Mouse (Mus musculus) cerebellum, adult 2 months (tissue): ENCODE measurements around the gene Lefty1. TPM values are rescaled to one million over a fixed set of nuclear protein-coding genes. Genes with fewer than 3 reads are reported as not detected.
"Not testable (repeated sequence)": the region's sequence is repeated elsewhere in the genome, so short reads cannot be mapped to it uniquely, and the experiment has no call there.

Source experiments
- DNase-seq, 2 experiments: peaks; one replicate each; pipeline ENCODE4 v3.0.0; 2021
- H3K27ac ChIP-seq: fragments of 200-500 bp; 2 replicates; pipeline ENCODE4 v1.5.1; 2012; ENCODE audit warnings: low read length, control low read depth, inconsistent platforms; ENCODE audit not compliant: insufficient read depth
- H3K27me3 ChIP-seq: fragments of 200-500 bp; 2 replicates; pipeline ENCODE4 v1.6.1; 2012; ENCODE audit warnings: inconsistent platforms, mild to moderate bottlenecking, low read length, moderate library complexity; ENCODE audit not compliant: control insufficient read depth, insufficient read depth
- H3K4me1 ChIP-seq: fragments of 200-500 bp; 2 replicates; pipeline ENCODE4 v1.6.1; 2011; ENCODE audit warnings: low read length; ENCODE audit not compliant: control insufficient read depth, insufficient read depth
- H3K4me3 ChIP-seq: fragments of 200-500 bp; replicated peaks from 2 replicates; pipeline ENCODE3; 2011; ENCODE audit warnings: mild to moderate bottlenecking, low read depth, low read length, control low read depth; ENCODE audit not compliant: insufficient read depth
- CTCF ChIP-seq: fragments of 200-500 bp; IDR thresholded peaks from 2 replicates; pipeline ENCODE4 v1.5.1; 2011; ENCODE audit warnings: low read depth, mild to moderate bottlenecking, control low read depth, low read length, moderate library complexity, borderline replicate concordance; ENCODE audit not compliant: insufficient read depth
- POLR2A ChIP-seq: fragments of 200-500 bp; IDR thresholded peaks from 2 replicates; pipeline ENCODE4 v1.6.1; 2011; ENCODE audit warnings: low read length, control low read depth, borderline replicate concordance; ENCODE audit not compliant: insufficient read depth
- WGBS: fragments of 180-500 bp; shearing (Covaris S2); methylation state at CpG from one replicate; pipeline ENCODE4 v1.1.7; 2018; 5-methylcytosine and 5-hydroxymethylcytosine counted together
- polyA plus RNA-seq: library from polyadenylated mRNA; depleted of rRNA; stranded (reverse); fragments of >200 nt; gene quantifications from 2 replicates; pipeline ENCODE4 v1.2.3, GENCODE M21; 2012; rRNA removed

The Lefty1 gene
- 3.6 and 3.7 TPM in 2 replicates for polyA plus RNA-seq

DNA sequence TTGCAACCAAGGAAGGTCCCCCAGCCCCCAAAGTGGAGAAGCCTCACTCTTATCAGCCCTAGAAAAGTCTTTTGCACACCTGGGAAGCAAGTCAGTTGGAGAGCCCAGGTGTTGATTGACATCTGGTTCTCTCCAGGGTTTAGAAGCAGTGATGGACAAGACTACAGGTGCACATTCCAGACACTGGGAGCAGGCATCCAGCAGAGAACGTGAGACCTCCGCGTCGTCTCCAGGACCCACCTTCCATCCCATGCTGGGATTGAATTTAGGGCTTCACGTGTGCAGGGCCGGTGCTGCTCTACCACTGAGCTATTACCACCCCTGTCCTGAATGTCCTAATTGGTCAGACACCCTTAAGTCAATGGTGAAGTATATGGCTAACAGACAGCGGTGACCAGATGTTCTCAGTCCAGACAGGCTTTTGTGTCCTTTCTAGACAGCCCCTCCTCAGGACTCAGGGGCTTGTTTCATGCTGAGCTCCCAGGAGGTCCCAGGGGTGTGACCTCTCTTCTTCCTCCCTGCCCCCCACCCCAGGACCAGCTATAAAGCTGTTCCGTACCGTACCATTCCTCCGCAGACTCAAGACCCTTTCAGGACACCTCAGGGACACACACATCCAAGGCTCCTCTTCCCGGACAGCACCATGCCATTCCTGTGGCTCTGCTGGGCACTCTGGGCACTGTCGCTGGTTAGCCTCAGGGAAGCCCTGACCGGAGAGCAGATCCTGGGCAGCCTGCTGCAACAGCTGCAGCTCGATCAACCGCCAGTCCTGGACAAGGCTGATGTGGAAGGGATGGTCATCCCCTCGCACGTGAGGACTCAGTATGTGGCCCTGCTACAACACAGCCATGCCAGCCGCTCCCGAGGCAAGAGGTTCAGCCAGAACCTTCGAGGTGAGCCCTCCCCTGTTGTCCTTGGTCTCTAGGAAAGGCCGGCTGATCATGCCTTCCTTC lies at the start of gene Lefty1:
Lefty1 (plus strand) TSS at position 556 of the 953 bp plus-strand sequence.
- H3K4me3 ChIP-seq, result no peak within 1 kb of the TSS
- no peaks in the 10 kb centered on the region for H3K27me3 ChIP-seq
- 25% methylated on average over 21 of the region's 21 CpGs for WGBS
- TF ChIP-seq CTCF (no peak), POLR2A (no peak)
- H3K4me1 ChIP-seq, result no peaks in the 10 kb centered on the region
- DNase-seq, result no peak
- no peak within 1 kb of the TSS for H3K27ac ChIP-seq

DNA sequence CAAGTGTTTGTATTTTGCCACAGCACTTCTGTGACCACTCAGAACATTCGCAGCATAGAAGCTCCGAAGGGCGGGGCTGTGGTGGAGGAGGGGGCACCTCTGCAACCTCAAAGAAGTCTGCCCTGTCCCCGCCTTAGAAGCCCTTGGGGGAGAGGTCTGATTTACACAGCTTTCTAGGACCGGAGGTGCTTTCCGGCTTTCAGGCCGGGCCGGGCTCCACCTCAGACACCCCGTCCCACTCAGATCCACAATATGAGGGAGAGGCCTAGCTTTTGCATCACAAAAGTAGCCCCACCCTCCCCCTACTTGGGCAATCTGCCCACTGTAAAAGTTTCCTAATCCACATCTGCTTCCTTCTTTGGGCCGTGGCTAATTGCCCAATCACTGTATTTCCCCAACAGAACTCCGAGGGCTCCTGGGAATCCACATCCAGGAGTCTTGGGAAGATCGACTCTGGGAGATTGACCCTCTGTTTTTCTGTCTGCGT lies 46.2 kb upstream of the Lefty1 start:
- Histone ChIP-seq H3K4me3 (no peak overlapping the region), H3K4me1 (no peaks in the 10 kb centered on the region), H3K27ac (no peak overlapping the region), H3K27me3 (no peaks in the 10 kb centered on the region)
- DNase-seq, result no peak
- no peak for TF ChIP-seq POLR2A
- TF ChIP-seq CTCF, result no peak
- 19% methylated on average over 13 of the region's 13 CpGs for WGBS

DNA sequence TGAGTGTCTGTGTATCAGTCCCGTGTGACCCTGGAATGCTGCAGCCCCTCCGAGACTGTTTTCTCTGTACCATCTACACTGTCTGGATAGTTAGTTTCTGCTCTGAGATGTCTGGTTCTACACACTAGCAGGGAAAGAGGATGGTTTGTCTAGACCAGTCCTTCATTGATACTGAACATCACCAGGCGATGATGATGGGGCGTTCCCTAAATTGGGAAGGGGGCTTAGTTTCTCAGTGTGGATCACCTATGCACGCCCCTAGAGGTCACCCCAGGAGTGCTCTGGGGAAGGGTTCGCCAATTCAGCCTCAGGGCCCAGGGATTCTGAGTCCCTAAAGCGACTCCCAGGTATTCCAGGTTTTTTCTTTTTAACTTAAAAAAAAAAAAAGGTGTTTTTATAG lies 45.6 kb upstream of the Lefty1 start:
- Histone ChIP-seq H3K27ac (no peak overlapping the region), H3K4me1 (no peaks in the 10 kb centered on the region), H3K4me3 (no peak overlapping the region), H3K27me3 (no peaks in the 10 kb centered on the region)
- DNase-seq, result no peak
- 59% methylated on average over 7 of the region's 7 CpGs for WGBS
- TF ChIP-seq CTCF, result no peak
- TF ChIP-seq POLR2A, result no peak

DNA sequence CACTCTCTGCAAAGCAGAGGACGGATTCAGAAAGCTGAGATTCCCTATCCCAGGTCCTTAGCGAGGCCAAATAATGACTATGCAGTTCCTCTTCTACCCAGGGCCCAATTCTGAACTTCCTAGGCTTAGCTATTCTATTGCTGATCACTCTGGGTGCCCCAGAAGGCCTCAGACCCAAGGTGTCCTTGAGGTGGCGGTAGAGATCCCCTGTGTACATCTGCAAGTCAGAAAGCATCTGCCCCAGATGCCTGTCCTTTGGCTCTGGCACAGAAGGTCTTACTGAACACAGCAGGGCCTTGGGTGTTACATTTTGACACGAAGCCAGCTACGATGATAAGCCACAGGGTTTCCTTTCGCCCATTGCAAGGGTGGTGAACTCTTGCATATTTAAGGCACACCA lies 45.0 kb upstream of the Lefty1 start:
- TF ChIP-seq CTCF, result no peak
- no peak for TF ChIP-seq POLR2A
- WGBS, result 54% methylated on average over 6 of the region's 6 CpGs
- H3K27me3 ChIP-seq, result no peaks in the 10 kb centered on the region
- no peak for DNase-seq
- no peaks in the 10 kb centered on the region for H3K4me1 ChIP-seq
- H3K4me3 ChIP-seq, result no peak overlapping the region
- H3K27ac ChIP-seq, result no peak overlapping the region

DNA sequence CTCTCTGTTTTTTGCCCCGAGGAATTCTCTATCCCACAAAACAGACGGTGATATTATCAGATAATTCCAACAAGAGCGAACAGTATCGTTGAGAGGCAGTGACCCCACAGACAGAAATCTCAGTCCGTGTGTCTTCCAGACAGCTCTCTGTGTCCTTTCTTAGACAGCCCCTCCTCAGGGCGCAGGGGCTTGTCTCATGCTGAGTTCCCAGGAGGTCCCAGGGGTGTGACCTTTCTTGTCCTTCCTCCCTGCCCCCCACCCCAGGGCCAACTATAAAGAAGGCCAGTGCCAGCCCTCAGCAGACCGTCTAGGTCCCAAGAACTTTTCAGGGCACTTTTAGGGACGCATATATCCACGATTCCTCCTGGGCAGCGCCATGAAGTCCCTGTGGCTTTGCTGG lies 42.0 kb upstream of the Lefty1 start, which contains the start of gene Lefty2:
Lefty2 (plus strand) TSS at position 301 of the 400 bp plus-strand sequence.
- Histone ChIP-seq H3K4me3 (no peak within 1 kb of the TSS), H3K27ac (no peak within 1 kb of the TSS), H3K4me1 (no peaks in the 10 kb centered on the region; the same call in 1 of the 2 replicates), H3K27me3 (no peaks in the 10 kb centered on the region)
- no peak for DNase-seq
- WGBS, result 64% methylated on average over 10 of the region's 10 CpGs
- TF ChIP-seq POLR2A (no peak), CTCF (no peak)

DNA sequence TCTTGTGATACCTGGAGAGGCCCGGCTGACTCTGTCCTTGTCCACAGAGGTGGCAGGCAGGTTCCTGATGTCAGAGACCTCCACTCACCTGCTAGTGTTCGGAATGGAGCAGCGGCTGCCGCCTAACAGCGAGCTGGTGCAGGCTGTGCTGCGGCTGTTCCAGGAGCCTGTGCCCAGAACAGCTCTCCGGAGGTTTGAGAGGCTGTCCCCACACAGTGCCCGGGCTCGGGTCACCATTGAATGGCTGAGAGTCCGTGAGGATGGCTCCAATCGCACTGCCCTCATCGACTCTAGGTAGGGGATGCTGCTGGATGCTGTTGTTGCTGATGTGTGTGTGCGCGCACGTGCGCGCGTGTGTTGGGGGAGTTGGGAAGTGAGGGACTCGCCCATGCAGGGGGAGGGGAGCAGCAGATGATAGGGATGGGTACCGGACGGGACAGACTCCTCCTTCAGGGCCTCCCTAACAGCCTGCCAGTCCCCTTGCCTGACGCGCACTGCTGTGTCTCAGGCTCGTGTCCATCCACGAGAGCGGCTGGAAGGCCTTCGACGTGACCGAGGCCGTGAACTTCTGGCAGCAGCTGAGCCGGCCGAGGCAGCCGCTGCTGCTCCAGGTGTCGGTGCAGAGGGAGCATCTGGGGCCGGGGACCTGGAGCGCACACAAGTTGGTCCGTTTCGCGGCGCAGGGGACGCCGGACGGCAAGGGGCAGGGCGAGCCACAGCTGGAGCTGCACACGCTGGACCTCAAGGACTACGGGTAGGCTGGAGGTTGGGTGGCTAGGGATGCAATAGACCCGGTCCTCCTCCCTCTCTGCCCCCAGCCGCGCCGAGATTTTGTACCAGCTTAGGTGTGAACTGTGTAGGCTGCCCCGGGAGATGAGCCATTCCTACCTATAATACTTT lies 40.5 kb upstream of the Lefty1 start:
- H3K27ac ChIP-seq, DNase-seq, H3K4me3 ChIP-seq, H3K27me3 ChIP-seq, H3K4me1 ChIP-seq: not testable (repeated sequence)
- WGBS, result 8% methylated on average over 47 of the region's 51 CpGs

DNA sequence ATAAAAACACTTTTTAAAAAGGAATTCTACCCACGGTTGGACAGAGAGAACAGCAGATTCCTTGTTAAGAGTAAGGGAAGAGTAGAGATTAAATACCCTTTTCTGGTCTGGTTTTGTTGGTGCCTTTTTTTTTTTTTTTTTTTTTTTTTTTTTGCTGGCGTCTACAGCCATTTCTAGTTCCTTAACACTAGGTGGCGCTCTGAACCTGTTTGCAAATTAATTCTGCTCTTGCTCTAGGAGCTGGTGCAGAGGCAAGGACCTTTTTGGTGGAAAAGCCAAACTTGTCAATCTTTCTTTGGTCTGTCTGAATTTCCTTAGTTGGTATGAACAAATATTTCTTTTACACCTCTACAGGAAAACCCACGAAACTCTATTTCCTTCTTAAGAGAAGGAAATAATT lies 33.7 kb upstream of the Lefty1 start:
- peak in 1 of 2 experiments; percentile 62 for DNase-seq
- Histone ChIP-seq H3K4me3 (no peak overlapping the region), H3K4me1 (peaks cover 9% of the 10 kb centered on the region; the same call in 1 of the 2 replicates), H3K27me3 (no peaks in the 10 kb centered on the region), H3K27ac (no peak overlapping the region)
- WGBS, result under 1% methylated on average over 4 of the region's 4 CpGs
- no peak for TF ChIP-seq POLR2A
- TF ChIP-seq CTCF, result peak; percentile 46; the same call in 1 of the 2 replicates
